Mouse (Mus musculus) ovary, adult 18-20 months (tissue): ENCODE measurements around the gene Slc44a1.

Source experiments
- DNase-seq: peaks from one replicate; pipeline ENCODE4 v3.0.0; 2022; ENCODE audit warnings: low spot score, mixed read lengths

Slc44a1 gene

GRCm38 (mm10) chr4:53537539-53537938 lies 97.3 kb downstream of the Slc44a1 start:
- no peak for DNase-seq

- no peak for DNase-seq
These were observed 98.4 kb downstream of the Slc44a1 start for GRCm38 (mm10) chr4:53538600-53538999.

- DNase-seq = no peak
These were observed 99.7 kb downstream of the Slc44a1 start for GRCm38 (mm10) chr4:53539929-53540328.

GRCm38 (mm10) chr4:53543421-53543820 lies 103.2 kb downstream of the Slc44a1 start:
- no peak for DNase-seq

- no peak for DNase-seq
These were observed 104.7 kb downstream of the Slc44a1 start for GRCm38 (mm10) chr4:53544889-53545288.

GRCm38 (mm10) chr4:53547381-53547780 lies 107.2 kb downstream of the Slc44a1 start:
- no peak for DNase-seq

GRCm38 (mm10) chr4:53549375-53549774 lies 109.2 kb downstream of the Slc44a1 start:
- DNase-seq = no peak

- DNase-seq = no peak
These were observed 124.4 kb downstream of the Slc44a1 start for GRCm38 (mm10) chr4:53564618-53565017.

- no peak for DNase-seq
These were observed 126.9 kb downstream of the Slc44a1 start for GRCm38 (mm10) chr4:53567065-53567464.

- DNase-seq = no peak
These were observed 135.3 kb downstream of the Slc44a1 start for GRCm38 (mm10) chr4:53575558-53575957.

GRCm38 (mm10) chr4:53587676-53588075 lies 147.5 kb downstream of the Slc44a1 start:
- DNase-seq = no peak

GRCm38 (mm10) chr4:53588936-53589335 lies 148.7 kb downstream of the Slc44a1 start:
- no peak for DNase-seq

- DNase-seq = no peak
These were observed 149.3 kb downstream of the Slc44a1 start for GRCm38 (mm10) chr4:53589466-53589865.

GRCm38 (mm10) chr4:53590163-53590562 lies 149.9 kb downstream of the Slc44a1 start:
- DNase-seq = no peak

- no peak for DNase-seq
These were observed 150.7 kb downstream of the Slc44a1 start for GRCm38 (mm10) chr4:53590691-53591447.

GRCm38 (mm10) chr4:53591536-53591935 lies 151.3 kb downstream of the Slc44a1 start:
- DNase-seq = no peak

- DNase-seq = no peak
These were observed 151.7 kb downstream of the Slc44a1 start for GRCm38 (mm10) chr4:53591941-53592340.

GRCm38 (mm10) chr4:53592386-53592785 lies 152.2 kb downstream of the Slc44a1 start:
- no peak for DNase-seq

GRCm38 (mm10) chr4:53594204-53594603 lies 154.0 kb downstream of the Slc44a1 start:
- DNase-seq = peak; percentile 29

GRCm38 (mm10) chr4:53595246-53596062 lies 155.2 kb downstream of the Slc44a1 start:
- no peak for DNase-seq

- DNase-seq = no peak
These were observed 156.1 kb downstream of the Slc44a1 start for GRCm38 (mm10) chr4:53596063-53596895.

- DNase-seq = no peak
These were observed 160.2 kb downstream of the Slc44a1 start for GRCm38 (mm10) chr4:53600462-53600861.
